Mouse (Mus musculus) spleen, adult 2 months (tissue): Measurements from ENCODE around the gene Sct. TPM values are rescaled to one million over a fixed set of nuclear protein-coding genes. Genes with fewer than 3 reads are reported as not detected.
"Not testable (repeated sequence)": the region's sequence is repeated elsewhere in the genome, so short reads cannot be mapped to it uniquely, and the experiment has no call there.

Experiments
- DNase-seq, 2 experiments: peaks; one replicate each; pipeline versions ENCODE4 v3.0.0 to v3.0.0-alpha.2; 2012 to 2021; ENCODE audit warnings: low spot score in 2 of 2, low read depth in 1 of 2
- H3K27ac ChIP-seq: fragments of 200-500 bp; 2 replicates; pipeline ENCODE4 v1.5.1; 2012; ENCODE audit warnings: low read length, inconsistent platforms; ENCODE audit not compliant: insufficient read depth
- H3K27me3 ChIP-seq: fragments of 200-500 bp; 2 replicates; pipeline ENCODE4 v1.6.1; 2012; ENCODE audit warnings: mild to moderate bottlenecking, moderate library complexity, low read length, inconsistent platforms; ENCODE audit not compliant: control insufficient read depth, insufficient read depth
- H3K36me3 ChIP-seq: fragments of 200-500 bp; 2 replicates; pipeline ENCODE4 v1.6.1; 2012; ENCODE audit warnings: mild to moderate bottlenecking, low read length, inconsistent platforms; ENCODE audit not compliant: control insufficient read depth, insufficient read depth
- H3K4me1 ChIP-seq: fragments of 200-500 bp; 2 replicates; pipeline ENCODE4 v1.6.1; 2011; ENCODE audit warnings: inconsistent platforms; ENCODE audit not compliant: control insufficient read depth, insufficient read depth, insufficient read length
- H3K4me3 ChIP-seq: fragments of 200-500 bp; 2 replicates; pipeline ENCODE4 v1.5.1; 2011; ENCODE audit warnings: mild to moderate bottlenecking, inconsistent platforms; ENCODE audit not compliant: insufficient read depth, insufficient read length; ENCODE audit errors: extremely low read depth
- CTCF ChIP-seq: fragments of 200-500 bp; IDR thresholded peaks from 2 replicates; pipeline ENCODE4 v1.5.1; 2011; ENCODE audit warnings: mild to moderate bottlenecking, inconsistent platforms; ENCODE audit not compliant: insufficient read depth, insufficient read length, insufficient replicate concordance; ENCODE audit errors: extremely low read depth
- POLR2A ChIP-seq: fragments of 200-500 bp; IDR thresholded peaks from 2 replicates; pipeline ENCODE4 v1.6.1; 2011; ENCODE audit warnings: low read depth, low read length, inconsistent platforms
- WGBS: fragments of 180-500 bp; shearing (Covaris S2); methylation state at CpG from one replicate; pipeline ENCODE4 v1.1.7; 2018; 5-methylcytosine and 5-hydroxymethylcytosine counted together
- polyA plus RNA-seq: library from polyadenylated mRNA; depleted of rRNA; stranded (reverse); fragments of >200 nt; gene quantifications from 2 replicates; pipeline ENCODE4 v1.2.3, GENCODE M21; 2012

Gene Sct
- polyA plus RNA-seq, 1 experiment, result 1.6 TPM

DNA sequence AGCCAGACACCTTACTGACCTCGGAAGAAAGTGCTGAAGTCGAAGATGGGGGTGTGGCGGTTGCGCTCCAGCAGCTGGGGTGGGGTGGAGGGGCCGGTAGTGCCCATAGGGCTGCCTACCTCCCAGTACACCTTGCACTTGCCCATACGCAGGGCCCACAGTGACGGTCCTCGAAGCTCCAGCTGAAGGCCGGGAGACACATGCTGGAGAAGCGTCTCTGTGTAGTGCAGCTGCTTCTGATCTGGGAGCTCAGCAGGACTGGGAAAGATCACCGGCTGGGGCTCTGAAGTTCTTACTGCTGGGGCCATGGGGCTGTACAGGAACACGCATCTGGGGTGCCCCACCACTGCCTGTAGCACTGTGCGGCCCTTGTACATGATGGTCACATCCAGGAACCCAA is 15.3 kb downstream of the Sct start:
- Histone ChIP-seq H3K27ac (no peak overlapping the region), H3K27me3 (no peaks in the 10 kb centered on the region), H3K4me1 (peaks cover 13% of the 10 kb centered on the region; the same call in 1 of the 2 replicates), H3K4me3 (no peak overlapping the region), H3K36me3 (peaks cover 51% of the 10 kb centered on the region)
- no peak for DNase-seq
- TF ChIP-seq POLR2A, result no peak
- no peak for TF ChIP-seq CTCF
- 96% methylated on average over 13 of the region's 13 CpGs for WGBS

GRCm38 (mm10) chr7:141261480-141261879 is 17.5 kb downstream of the Sct start:
- no peak overlapping the region for H3K27ac ChIP-seq
- H3K36me3 ChIP-seq, result peaks cover 71% of the 10 kb centered on the region
- TF ChIP-seq CTCF (no peak), POLR2A (no peak)
- no peak for DNase-seq
- no peaks in the 10 kb centered on the region for H3K27me3 ChIP-seq
- no peak overlapping the region for H3K4me3 ChIP-seq
- peaks cover 11% of the 10 kb centered on the region; the same call in 1 of the 2 replicates for H3K4me1 ChIP-seq
- 92% methylated on average over 3 of the region's 3 CpGs for WGBS

DNA sequence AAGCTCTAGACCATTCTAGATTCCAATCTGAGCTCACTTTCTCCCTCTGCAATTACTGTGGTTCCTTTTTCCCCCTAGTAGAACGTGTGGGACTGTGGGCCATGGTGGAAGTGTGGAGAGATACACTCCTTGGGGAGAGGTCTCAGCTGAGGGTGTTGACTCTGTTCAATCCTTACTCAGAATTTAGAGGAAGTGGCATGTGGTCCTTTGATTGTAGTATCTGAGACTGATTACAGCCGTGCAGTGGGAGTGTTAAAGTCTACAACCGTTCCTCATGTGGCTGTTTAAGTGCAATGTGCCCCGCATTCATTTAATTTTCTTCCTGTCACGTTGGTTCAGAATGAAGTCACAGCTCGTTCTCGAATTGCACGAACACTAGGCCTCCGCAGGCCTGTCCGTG is 22.8 kb downstream of the Sct start:
- WGBS, result 91% methylated on average over 10 of the region's 10 CpGs
- no peak for DNase-seq
- no peak overlapping the region for H3K4me3 ChIP-seq
- TF ChIP-seq CTCF (no peak), POLR2A (no peak)
- H3K27me3 ChIP-seq, result no peaks in the 10 kb centered on the region
- no peaks in the 10 kb centered on the region for H3K4me1 ChIP-seq
- H3K36me3 ChIP-seq, result peaks cover 65% of the 10 kb centered on the region
- H3K27ac ChIP-seq, result no peak overlapping the region

- not testable (repeated sequence) for H3K27me3 ChIP-seq, H3K27ac ChIP-seq, DNase-seq, H3K4me3 ChIP-seq, H3K4me1 ChIP-seq
- peaks cover 48% of the 10 kb centered on the region for H3K36me3 ChIP-seq
- WGBS, result 76% methylated on average over 4 of the region's 4 CpGs
These were observed 28.4 kb downstream of the Sct start for GRCm38 (mm10) chr7:141250486-141250885.

- H3K4me1 ChIP-seq, result peaks cover 12% of the 10 kb centered on the region
- peaks cover 19% of the 10 kb centered on the region for H3K36me3 ChIP-seq
These were observed 47.4 kb downstream of the Sct start for GRCm38 (mm10) chr7:141231551-141231950.

GRCm38 (mm10) chr7:141231111-141231510 is 47.8 kb downstream of the Sct start:
- peaks cover 12% of the 10 kb centered on the region for H3K4me1 ChIP-seq
- H3K27ac ChIP-seq, result no peak overlapping the region
- H3K36me3 ChIP-seq, result peaks cover 18% of the 10 kb centered on the region
- 90% methylated on average over 3 of the region's 3 CpGs for WGBS
- no peak overlapping the region for H3K4me3 ChIP-seq
- DNase-seq, result no peak
- TF ChIP-seq CTCF (no peak), POLR2A (no peak)
- no peaks in the 10 kb centered on the region for H3K27me3 ChIP-seq

More at GRCm38 (mm10) chr7:141231551-141231950, 47.4 kb downstream of the Sct start:
- H3K27ac ChIP-seq, result no peak overlapping the region
- DNase-seq, result no peak
- 98% methylated on average over 10 of the region's 10 CpGs for WGBS
- TF ChIP-seq CTCF (no peak), POLR2A (no peak)
- H3K27me3 ChIP-seq, result no peaks in the 10 kb centered on the region
- H3K4me3 ChIP-seq, result no peak overlapping the region

- no peak for DNase-seq
- Histone ChIP-seq H3K4me3 (no peak overlapping the region), H3K4me1 (peaks cover 12% of the 10 kb centered on the region), H3K36me3 (peaks cover 15% of the 10 kb centered on the region), H3K27ac (no peak overlapping the region), H3K27me3 (no peaks in the 10 kb centered on the region)
- 93% methylated on average over 4 of the region's 4 CpGs for WGBS
- no peak for TF ChIP-seq CTCF
- no peak for TF ChIP-seq POLR2A
These were observed 48.4 kb downstream of the Sct start for GRCm38 (mm10) chr7:141230570-141230969.
